Mouse (Mus musculus): ENCODE results near the gene Fabp6.

The Fabp6 gene

GRCm38 (mm10) chr11:43601440-43601839 is at the start of gene Fabp6:
TSS of gene Fabp6 (minus strand) at chr11:43601540.
- no peak for DNase-seq (ENCODE audit: extremely low read depth, low read depth)

- no peak for DNase-seq (ENCODE audit: extremely low read depth, low read depth)
Measured at GRCm38 (mm10) chr11:43645286-43645685, 43.9 kb upstream of the Fabp6 start.

- no peak for DNase-seq (ENCODE audit: extremely low read depth, low read depth)
Measured at GRCm38 (mm10) chr11:43643180-43643591, 41.8 kb upstream of the Fabp6 start.

- DNase-seq (ENCODE audit: extremely low read depth, low read depth), result no peak
Measured at GRCm38 (mm10) chr11:43638486-43638885, 37.1 kb upstream of the Fabp6 start.

GRCm38 (mm10) chr11:43636761-43637160 is 35.4 kb upstream of the Fabp6 start:
- DNase-seq (ENCODE audit: extremely low read depth, low read depth), result no peak

GRCm38 (mm10) chr11:43633658-43634401 is 32.5 kb upstream of the Fabp6 start:
- DNase-seq (ENCODE audit: extremely low read depth, low read depth), result no peak

GRCm38 (mm10) chr11:43633165-43633564 is 31.8 kb upstream of the Fabp6 start:
- no peak for DNase-seq (ENCODE audit: extremely low read depth, low read depth)

GRCm38 (mm10) chr11:43632566-43632965 is 31.2 kb upstream of the Fabp6 start:
- DNase-seq (ENCODE audit: extremely low read depth, low read depth), result peak; percentile 19

GRCm38 (mm10) chr11:43631645-43632044 is 30.3 kb upstream of the Fabp6 start:
- no peak for DNase-seq (ENCODE audit: extremely low read depth, low read depth)

GRCm38 (mm10) chr11:43626927-43627645 is 25.7 kb upstream of the Fabp6 start:
- no peak for DNase-seq (ENCODE audit: extremely low read depth, low read depth)

GRCm38 (mm10) chr11:43626300-43626926 is 25.1 kb upstream of the Fabp6 start:
- DNase-seq (ENCODE audit: extremely low read depth, low read depth), result no peak

- no peak for DNase-seq (ENCODE audit: extremely low read depth, low read depth)
Measured at GRCm38 (mm10) chr11:43624341-43624740, 23.0 kb upstream of the Fabp6 start.

GRCm38 (mm10) chr11:43621769-43622168 is 20.4 kb upstream of the Fabp6 start:
- DNase-seq (ENCODE audit: extremely low read depth, low read depth), result no peak

GRCm38 (mm10) chr11:43618403-43618802 is 17.1 kb upstream of the Fabp6 start:
- DNase-seq (ENCODE audit: extremely low read depth, low read depth), result no peak

GRCm38 (mm10) chr11:43617924-43618323 is 16.6 kb upstream of the Fabp6 start:
- no peak for DNase-seq (ENCODE audit: extremely low read depth, low read depth)

GRCm38 (mm10) chr11:43612834-43613488 is 11.6 kb upstream of the Fabp6 start:
- no peak for DNase-seq (ENCODE audit: extremely low read depth, low read depth)

GRCm38 (mm10) chr11:43610662-43611033 is 9.3 kb upstream of the Fabp6 start:
- no peak for DNase-seq (ENCODE audit: extremely low read depth, low read depth)

GRCm38 (mm10) chr11:43610006-43610661 is 8.8 kb upstream of the Fabp6 start:
- DNase-seq (ENCODE audit: extremely low read depth, low read depth), result no peak

- DNase-seq (ENCODE audit: extremely low read depth, low read depth), result no peak
Measured at GRCm38 (mm10) chr11:43608440-43608839, 7.1 kb upstream of the Fabp6 start.

GRCm38 (mm10) chr11:43605859-43606258 is 4.5 kb upstream of the Fabp6 start:
- DNase-seq (ENCODE audit: extremely low read depth, low read depth), result no peak

- no peak for DNase-seq (ENCODE audit: extremely low read depth, low read depth)
Measured at GRCm38 (mm10) chr11:43604891-43605290, 3.6 kb upstream of the Fabp6 start.
